Mouse (Mus musculus) neural tube, embryonic 12.5 days (tissue): ENCODE measurements around the gene Cldn15. TPM values are rescaled to one million over a fixed set of nuclear protein-coding genes. Genes with fewer than 3 reads are reported as not detected.

Experiments
- ATAC-seq: fragments of 200-750 bp; cut with Nextera tagmentation; 2 replicates; pipeline ENCODE4 v1.8.0; 2017; ENCODE audit warnings: low read depth, mild to moderate bottlenecking, moderate TSS enrichment, moderate library complexity; ENCODE audit not compliant: low FRiP score
- H3K27ac ChIP-seq: fragments of 300-500 bp; sonication (generic); 2 replicates; pipeline ENCODE4 v1.5.1; 2016
- H3K27me3 ChIP-seq: fragments of 300-500 bp; sonication (generic); replicated peaks from 2 replicates; pipeline ENCODE4 v1.6.1; 2016; ENCODE audit warnings: mild to moderate bottlenecking
- H3K36me3 ChIP-seq: fragments of 300-500 bp; sonication (generic); 2 replicates; pipeline ENCODE4 v1.6.1; 2016; ENCODE audit warnings: mild to moderate bottlenecking
- H3K4me1 ChIP-seq: fragments of 300-500 bp; sonication (generic); 2 replicates; pipeline ENCODE4 v1.6.1; 2016
- H3K4me2 ChIP-seq: fragments of 300-500 bp; sonication (generic); replicated peaks from 2 replicates; pipeline ENCODE4 v1.6.1; 2016; ENCODE audit warnings: mild to moderate bottlenecking
- H3K4me3 ChIP-seq: fragments of 300-500 bp; sonication (generic); 2 replicates; pipeline ENCODE4 v1.5.1; 2016
- H3K9ac ChIP-seq: fragments of 300-500 bp; sonication (generic); 2 replicates; pipeline ENCODE4 v1.6.1; 2016; ENCODE audit warnings: mild to moderate bottlenecking
- H3K9me3 ChIP-seq: fragments of 300-500 bp; sonication (generic); 2 replicates; pipeline ENCODE4 v1.6.1; 2016; ENCODE audit warnings: mild to moderate bottlenecking
- WGBS: fragments of 180-500 bp; shearing (Covaris S2); methylation state at CpG from one replicate; pipeline ENCODE4 v1.1.7; 2016; 5-methylcytosine and 5-hydroxymethylcytosine counted together
- polyA plus RNA-seq: library from polyadenylated mRNA; unstranded; fragments of >200 nt; fragmentation: Nextera tagmentation; extraction: Ambion mirVana; gene quantifications from 2 replicates; pipeline ENCODE4 v1.2.1, GENCODE M21; 2016

Gene Cldn15
- polyA plus RNA-seq, 1 experiment from 2014 or later = 0.30 TPM

- Histone ChIP-seq H3K4me2 (peak overlapping the region; percentile 78), H3K27ac (no peak overlapping the region; the same call in 1 of the 2 replicates), H3K4me1 (peaks cover 22% of the 10 kb centered on the region), H3K4me3 (peak overlapping the region; percentile 69), H3K9me3 (no peaks in the 10 kb centered on the region), H3K9ac (peak overlapping the region; percentile 78), H3K36me3 (peaks cover 14% of the 10 kb centered on the region), H3K27me3 (no peaks in the 10 kb centered on the region)
- 4% methylated on average over 12 of the region's 12 CpGs for WGBS
- peak; percentile 31 for ATAC-seq
Observed at GRCm38 (mm10) chr5:136953440-136953951, 12.9 kb upstream of the Cldn15 start.

DNA sequence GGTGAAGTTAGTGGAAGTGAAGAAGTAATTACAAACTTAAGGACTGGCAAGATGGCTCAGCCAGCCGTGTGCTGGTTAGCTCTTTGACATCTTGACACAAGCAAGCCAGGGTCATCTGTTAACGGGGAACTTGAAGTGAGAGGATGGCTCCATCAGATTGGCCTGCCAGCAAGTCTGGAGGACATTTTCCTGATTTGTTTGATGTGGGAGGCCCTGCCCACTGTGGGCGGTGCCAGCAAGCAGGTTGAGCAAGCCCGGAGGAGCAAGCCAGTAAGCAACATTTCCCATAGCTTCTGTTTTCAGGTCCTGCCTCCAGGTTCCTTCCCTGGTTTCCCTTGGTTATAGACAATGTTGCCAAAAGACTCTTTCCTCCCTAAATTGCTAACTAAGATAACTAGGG lies 10.8 kb upstream of the Cldn15 start:
- Histone ChIP-seq H3K4me1 (peaks cover 22% of the 10 kb centered on the region), H3K4me2 (no peak overlapping the region), H3K27ac (no peak overlapping the region), H3K9ac (no peak overlapping the region), H3K9me3 (no peaks in the 10 kb centered on the region), H3K36me3 (peaks cover 14% of the 10 kb centered on the region), H3K27me3 (no peaks in the 10 kb centered on the region), H3K4me3 (no peak overlapping the region)
- ATAC-seq = no peak
- 75% methylated on average over 4 of the region's 4 CpGs for WGBS

DNA sequence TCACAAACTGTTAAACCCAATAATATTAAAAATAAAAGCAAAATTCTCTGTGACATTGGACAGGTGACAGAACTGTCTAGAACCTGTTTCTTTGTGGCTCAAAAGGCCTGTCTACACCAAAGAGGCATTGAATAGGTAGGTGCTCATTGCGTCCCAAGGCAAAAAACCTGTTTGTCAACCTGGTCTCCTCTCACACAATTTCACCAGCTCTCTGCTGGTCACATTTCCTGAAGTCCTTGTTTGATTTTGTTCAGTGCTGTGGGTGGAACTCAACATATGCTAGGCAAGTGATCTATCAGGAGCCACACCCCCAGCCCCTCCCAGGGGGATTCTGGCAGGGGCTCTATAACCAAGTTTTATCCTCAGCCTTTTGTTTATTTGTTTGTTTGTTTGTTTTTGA lies 9.2 kb upstream of the Cldn15 start:
- H3K27me3 ChIP-seq = no peaks in the 10 kb centered on the region
- H3K4me1 ChIP-seq = peaks cover 29% of the 10 kb centered on the region
- ATAC-seq = no peak
- peaks cover 14% of the 10 kb centered on the region for H3K36me3 ChIP-seq
- no peak overlapping the region for H3K27ac ChIP-seq
- WGBS = 86% methylated on average over 1 of the region's 1 CpGs
- no peak overlapping the region for H3K9ac ChIP-seq
- no peak overlapping the region for H3K4me3 ChIP-seq
- no peak overlapping the region for H3K4me2 ChIP-seq
- no peaks in the 10 kb centered on the region for H3K9me3 ChIP-seq

DNA sequence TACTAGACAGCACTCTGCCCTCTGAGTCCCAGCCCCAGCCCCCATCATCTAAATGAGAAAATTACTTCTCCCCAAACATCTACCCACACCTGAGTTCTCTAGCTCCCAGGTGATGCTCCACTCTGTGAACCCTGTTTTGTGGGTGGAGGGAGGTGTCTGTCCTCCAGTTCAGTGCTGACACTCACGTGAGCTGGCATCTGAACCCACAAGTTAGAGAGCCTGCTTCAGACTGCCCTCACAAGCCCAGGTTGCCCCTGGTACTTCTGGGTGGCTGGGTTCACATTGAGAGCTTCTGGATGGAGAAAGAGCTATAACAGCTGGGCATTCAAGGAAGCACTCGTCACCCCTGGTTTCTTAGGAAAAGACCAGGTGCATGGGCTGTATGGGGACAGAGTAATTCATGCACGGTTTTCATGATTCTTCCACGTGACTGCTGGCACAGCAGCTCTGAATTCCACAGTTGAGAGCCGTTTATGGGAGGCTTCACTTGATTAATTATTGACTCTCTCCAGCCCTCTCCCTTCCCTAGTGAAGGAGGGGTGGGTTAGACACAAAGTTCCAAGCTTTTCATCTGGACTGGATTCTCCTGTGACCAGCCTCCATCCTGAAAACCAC lies 7.3 kb upstream of the Cldn15 start:
- Histone ChIP-seq H3K9me3 (no peaks in the 10 kb centered on the region), H3K27ac (no peak overlapping the region), H3K4me3 (no peak overlapping the region), H3K4me1 (peaks cover 32% of the 10 kb centered on the region), H3K9ac (no peak overlapping the region), H3K27me3 (no peaks in the 10 kb centered on the region), H3K4me2 (no peak overlapping the region), H3K36me3 (peaks cover 26% of the 10 kb centered on the region)
- no peak for ATAC-seq
- WGBS = 67% methylated on average over 5 of the region's 5 CpGs

GRCm38 (mm10) chr5:136960053-136960452 lies 6.4 kb upstream of the Cldn15 start:
- Histone ChIP-seq H3K36me3 (peaks cover 35% of the 10 kb centered on the region), H3K27ac (no peak overlapping the region), H3K4me1 (peaks cover 23% of the 10 kb centered on the region), H3K4me2 (no peak overlapping the region), H3K9ac (no peak overlapping the region), H3K9me3 (no peaks in the 10 kb centered on the region), H3K27me3 (no peaks in the 10 kb centered on the region), H3K4me3 (no peak overlapping the region)
- no peak for ATAC-seq
- 92% methylated on average over 6 of the region's 6 CpGs for WGBS

GRCm38 (mm10) chr5:136961334-136961982 lies 5.0 kb upstream of the Cldn15 start:
- Histone ChIP-seq H3K27ac (peak overlapping the region; percentile 8; the same call in 1 of the 2 replicates), H3K4me3 (peak overlapping the region; percentile 51), H3K4me2 (peak overlapping the region; percentile 84), H3K36me3 (peaks cover 48% of the 10 kb centered on the region), H3K4me1 (peaks cover 25% of the 10 kb centered on the region), H3K9me3 (no peaks in the 10 kb centered on the region), H3K9ac (peak overlapping the region; percentile 63), H3K27me3 (no peaks in the 10 kb centered on the region)
- 22% methylated on average over 5 of the region's 5 CpGs for WGBS
- ATAC-seq = peak; percentile 29; the same call in 1 of the 2 replicates

- ATAC-seq = peak; percentile 93
- H3K36me3 ChIP-seq = peaks cover 48% of the 10 kb centered on the region
Observed at GRCm38 (mm10) chr5:136961983-136962461, 4.4 kb upstream of the Cldn15 start.

GRCm38 (mm10) chr5:136962501-136962900 lies 3.9 kb upstream of the Cldn15 start:
- WGBS = 2% methylated on average over 10 of the region's 10 CpGs
- Histone ChIP-seq H3K4me3 (peak overlapping the region; percentile 51), H3K9ac (peak overlapping the region; percentile 63), H3K27ac (peak overlapping the region; percentile 34; the same call in 1 of the 2 replicates), H3K9me3 (no peaks in the 10 kb centered on the region), H3K27me3 (no peaks in the 10 kb centered on the region), H3K4me1 (peaks cover 28% of the 10 kb centered on the region), H3K4me2 (peak overlapping the region; percentile 84), H3K36me3 (peaks cover 44% of the 10 kb centered on the region)
- peak; percentile 79 for ATAC-seq

More at GRCm38 (mm10) chr5:136961983-136962461, 4.4 kb upstream of the Cldn15 start:
- H3K9ac ChIP-seq = peak overlapping the region; percentile 63
- H3K4me1 ChIP-seq = peaks cover 28% of the 10 kb centered on the region
- peak overlapping the region; percentile 34; the same call in 1 of the 2 replicates for H3K27ac ChIP-seq
- no peaks in the 10 kb centered on the region for H3K9me3 ChIP-seq
- under 1% methylated on average over 20 of the region's 20 CpGs for WGBS
- peak overlapping the region; percentile 84 for H3K4me2 ChIP-seq
- H3K4me3 ChIP-seq = peak overlapping the region; percentile 51
- H3K27me3 ChIP-seq = no peaks in the 10 kb centered on the region

GRCm38 (mm10) chr5:136962966-136963540 lies 3.4 kb upstream of the Cldn15 start:
- no peak for ATAC-seq
- peak overlapping the region; percentile 84 for H3K4me2 ChIP-seq
- H3K4me3 ChIP-seq = peak overlapping the region; percentile 51
- no peak overlapping the region for H3K27ac ChIP-seq
- H3K9ac ChIP-seq = peak overlapping the region; percentile 63
- WGBS = 76% methylated on average over 8 of the region's 8 CpGs
- peaks cover 28% of the 10 kb centered on the region for H3K4me1 ChIP-seq
- H3K9me3 ChIP-seq = no peaks in the 10 kb centered on the region
- H3K36me3 ChIP-seq = peaks cover 44% of the 10 kb centered on the region
- no peaks in the 10 kb centered on the region for H3K27me3 ChIP-seq

- H3K36me3 ChIP-seq = peaks cover 49% of the 10 kb centered on the region
Observed at GRCm38 (mm10) chr5:136965210-136965609, 1.2 kb upstream of the Cldn15 start.

GRCm38 (mm10) chr5:136965686-136966085 lies 730 bp upstream of the Cldn15 start:
- no peaks in the 10 kb centered on the region for H3K9me3 ChIP-seq
- no peak overlapping the region for H3K4me2 ChIP-seq
- H3K4me3 ChIP-seq = no peak overlapping the region
- no peaks in the 10 kb centered on the region for H3K27me3 ChIP-seq
- H3K36me3 ChIP-seq = peaks cover 49% of the 10 kb centered on the region
- WGBS = 93% methylated on average over 8 of the region's 8 CpGs
- H3K9ac ChIP-seq = no peak overlapping the region
- no peak overlapping the region for H3K27ac ChIP-seq
- H3K4me1 ChIP-seq = peaks cover 28% of the 10 kb centered on the region
- ATAC-seq = no peak

More at GRCm38 (mm10) chr5:136965210-136965609, 1.2 kb upstream of the Cldn15 start:
- no peak for ATAC-seq
- H3K4me1 ChIP-seq = peaks cover 28% of the 10 kb centered on the region
- H3K4me2 ChIP-seq = no peak overlapping the region
- WGBS = 96% methylated on average over 9 of the region's 9 CpGs
- H3K27me3 ChIP-seq = no peaks in the 10 kb centered on the region
- no peaks in the 10 kb centered on the region for H3K9me3 ChIP-seq
- H3K9ac ChIP-seq = no peak overlapping the region
- no peak overlapping the region for H3K27ac ChIP-seq
- H3K4me3 ChIP-seq = no peak overlapping the region

GRCm38 (mm10) chr5:136966861-136967455 lies 542 bp downstream of the Cldn15 start:
- H3K27ac ChIP-seq = no peak overlapping the region
- H3K4me1 ChIP-seq = peaks cover 21% of the 10 kb centered on the region
- H3K36me3 ChIP-seq = peaks cover 49% of the 10 kb centered on the region
- H3K27me3 ChIP-seq = no peaks in the 10 kb centered on the region
- no peak overlapping the region for H3K9ac ChIP-seq
- no peaks in the 10 kb centered on the region for H3K9me3 ChIP-seq
- no peak for ATAC-seq
- WGBS = 92% methylated on average over 4 of the region's 4 CpGs
- H3K4me2 ChIP-seq = no peak overlapping the region
- no peak overlapping the region for H3K4me3 ChIP-seq
